Mouse (Mus musculus): ENCODE results near the gene Adcy10.

The Adcy10 gene

DNA sequence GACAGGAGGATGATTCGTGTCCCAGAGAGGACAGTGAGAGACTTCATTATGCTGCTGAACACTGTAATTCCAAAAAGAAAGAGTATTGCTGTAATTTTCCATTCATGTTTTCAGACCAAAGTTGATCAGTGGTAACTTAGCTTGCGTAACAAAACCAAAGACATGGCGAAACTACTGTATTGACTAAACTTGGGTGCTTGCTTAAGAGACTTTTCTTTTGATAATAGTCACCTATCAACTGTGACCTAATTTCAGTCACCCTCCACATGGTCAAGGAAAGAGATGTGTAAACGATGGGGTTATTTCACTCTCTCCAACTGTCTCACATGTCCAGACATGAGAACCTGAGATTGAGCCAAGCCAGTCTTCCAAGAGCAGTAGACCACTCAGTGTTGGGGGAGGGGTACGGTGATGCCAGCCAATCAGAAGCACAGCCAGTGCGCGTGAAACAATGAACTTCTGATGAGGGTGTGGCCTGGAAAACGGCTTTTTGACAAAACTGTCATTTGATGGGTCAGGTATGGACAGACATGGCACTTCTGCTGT is at the start of gene Adcy10:
TSS of gene Adcy10 (plus strand) at position 496 of the 546 bp plus-strand sequence.
- DNase-seq (ENCODE audit: low spot score in 2 of 2): no peak

- DNase-seq (ENCODE audit: low spot score in 2 of 2): no peak
These were observed 46.5 kb upstream of the Adcy10 start for GRCm38 (mm10) chr1:165438289-165439021.

- DNase-seq (ENCODE audit: low spot score in 2 of 2): no peak
These were observed 44.2 kb upstream of the Adcy10 start for GRCm38 (mm10) chr1:165440788-165441187.

- no peak for DNase-seq (ENCODE audit: low spot score in 2 of 2)
These were observed 43.8 kb upstream of the Adcy10 start for GRCm38 (mm10) chr1:165441201-165441600.

DNA sequence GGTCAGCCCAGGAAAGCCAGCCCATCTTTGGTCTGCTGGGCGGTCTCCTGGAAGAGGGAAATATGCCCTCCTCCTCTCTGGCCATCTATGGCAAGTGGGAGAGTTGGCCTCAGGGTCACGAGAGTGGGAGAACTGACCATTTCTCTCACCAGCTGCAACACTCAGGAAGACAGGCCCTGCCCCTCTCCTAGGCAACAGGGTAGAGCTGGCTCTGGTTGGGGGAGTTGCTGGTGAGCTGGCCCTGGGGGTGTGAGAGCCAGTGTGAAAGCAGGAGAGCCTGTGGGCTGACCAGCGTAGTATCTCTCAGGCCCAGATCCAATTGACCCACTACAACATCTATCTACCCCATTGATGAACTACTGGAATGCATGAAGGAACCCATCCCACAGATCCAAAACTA is 43.3 kb upstream of the Adcy10 start:
- DNase-seq (ENCODE audit: low spot score in 2 of 2): no peak

GRCm38 (mm10) chr1:165459041-165459502 is 25.9 kb upstream of the Adcy10 start:
- DNase-seq (ENCODE audit: low spot score in 2 of 2): no peak

GRCm38 (mm10) chr1:165459503-165460181 is 25.3 kb upstream of the Adcy10 start:
- peak; percentile 35 to 52 for DNase-seq (ENCODE audit: low spot score in 2 of 2)

GRCm38 (mm10) chr1:165460360-165460800 is 24.6 kb upstream of the Adcy10 start, which contains the start of the genes Dcaf6 and Mpc2:
TSS of gene Dcaf6 (minus strand) at chr1:165460475.
TSS of gene Mpc2 (plus strand) at chr1:165460637.
- DNase-seq (ENCODE audit: low spot score in 2 of 2): peak; percentile 100

DNA sequence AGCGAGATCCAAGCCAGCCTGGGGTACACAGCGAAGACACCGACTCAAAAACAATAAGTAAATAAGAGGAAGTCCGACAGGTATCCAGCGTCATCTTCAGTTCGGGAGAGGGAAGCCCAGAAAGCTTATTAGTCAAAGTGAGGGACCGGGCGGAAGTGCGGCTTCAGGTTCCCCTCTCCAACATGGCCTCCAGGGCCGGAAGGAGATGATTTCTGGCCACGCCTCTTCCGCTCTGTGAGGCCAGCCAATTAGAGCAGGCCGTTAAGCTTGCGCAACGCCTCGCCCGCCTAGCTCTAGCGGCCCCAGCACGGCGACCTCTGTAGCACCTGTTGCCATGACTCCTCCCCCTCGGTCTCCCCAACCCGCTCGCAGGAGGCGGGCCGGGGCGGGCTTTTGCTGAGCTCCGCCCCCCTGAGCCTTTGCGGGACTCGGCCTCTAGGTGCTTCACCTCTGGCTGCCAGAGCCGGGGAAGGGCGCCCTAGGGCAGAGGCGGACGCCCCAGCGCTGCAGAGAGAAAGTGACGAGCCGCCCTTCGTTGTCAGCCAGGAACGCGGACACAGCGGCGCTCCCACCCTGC is 24.1 kb upstream of the Adcy10 start:
- peak; percentile 98 to 99 for DNase-seq (ENCODE audit: low spot score in 2 of 2)

DNA sequence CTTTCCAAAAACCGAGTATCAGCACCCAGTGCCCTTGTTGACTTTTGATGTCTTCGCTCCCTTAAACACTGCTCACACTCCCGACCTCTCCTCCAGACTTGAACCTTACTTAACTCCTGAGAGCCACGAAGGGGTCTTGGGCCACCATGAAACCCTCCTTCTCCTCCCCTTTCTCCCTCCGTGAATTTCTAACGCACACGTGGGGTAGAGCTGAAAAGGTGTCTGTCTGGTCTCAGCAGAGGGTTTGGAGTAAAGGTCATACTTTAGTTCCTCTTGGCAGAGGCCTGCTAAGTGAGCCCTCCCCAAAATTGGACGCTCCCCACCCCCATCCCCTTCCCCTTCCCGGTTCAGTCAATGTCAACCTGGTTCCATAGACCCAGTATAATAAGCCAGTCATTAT is 23.3 kb upstream of the Adcy10 start:
- DNase-seq (ENCODE audit: low spot score in 2 of 2): no peak

DNA sequence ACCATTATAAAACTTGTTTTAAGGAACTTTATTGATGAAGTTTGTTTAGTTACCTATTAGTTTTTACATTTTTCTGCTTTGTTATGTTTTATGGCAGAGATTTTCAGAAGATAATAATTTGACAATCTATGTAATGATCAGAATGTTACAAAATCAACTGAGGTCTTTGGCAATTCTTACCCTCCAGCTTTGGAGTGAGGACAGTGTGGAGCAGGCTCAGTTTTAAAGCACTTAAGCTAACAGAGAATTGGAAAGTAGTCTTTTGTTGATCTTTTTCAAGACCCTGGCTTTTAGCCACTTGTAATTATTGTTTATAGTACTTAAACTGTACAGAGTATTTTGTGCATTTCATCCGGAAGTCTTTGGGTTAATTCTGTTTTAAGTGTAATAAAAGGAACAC is 22.1 kb upstream of the Adcy10 start:
- no peak for DNase-seq (ENCODE audit: low spot score in 2 of 2)

GRCm38 (mm10) chr1:165464574-165464973 is 20.4 kb upstream of the Adcy10 start:
- no peak for DNase-seq (ENCODE audit: low spot score in 2 of 2)

DNA sequence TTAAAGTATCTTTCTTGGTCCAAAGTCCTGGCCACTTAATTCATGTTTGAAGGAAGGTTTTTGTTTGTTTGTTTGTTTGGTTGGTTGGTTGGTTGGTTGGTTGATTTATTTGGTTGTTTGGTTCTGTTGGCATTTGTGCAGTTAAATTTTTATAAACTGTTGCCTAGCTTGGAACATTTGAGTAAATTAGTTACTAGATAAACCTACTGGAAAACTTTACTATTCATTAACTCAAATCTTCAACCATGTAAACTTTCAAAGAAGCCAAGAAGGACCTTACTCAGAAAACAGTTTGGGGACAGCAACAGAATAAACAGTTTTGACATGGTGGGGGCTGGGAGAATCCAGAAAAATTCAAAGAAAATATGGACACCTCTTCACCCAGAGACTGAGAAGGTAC is 16.0 kb upstream of the Adcy10 start:
- no peak for DNase-seq (ENCODE audit: low spot score in 2 of 2)

GRCm38 (mm10) chr1:165469717-165470116 is 15.3 kb upstream of the Adcy10 start:
- DNase-seq (ENCODE audit: low spot score in 2 of 2): no peak

- DNase-seq (ENCODE audit: low spot score in 2 of 2): no peak
These were observed 13.5 kb upstream of the Adcy10 start for GRCm38 (mm10) chr1:165471490-165471889.

DNA sequence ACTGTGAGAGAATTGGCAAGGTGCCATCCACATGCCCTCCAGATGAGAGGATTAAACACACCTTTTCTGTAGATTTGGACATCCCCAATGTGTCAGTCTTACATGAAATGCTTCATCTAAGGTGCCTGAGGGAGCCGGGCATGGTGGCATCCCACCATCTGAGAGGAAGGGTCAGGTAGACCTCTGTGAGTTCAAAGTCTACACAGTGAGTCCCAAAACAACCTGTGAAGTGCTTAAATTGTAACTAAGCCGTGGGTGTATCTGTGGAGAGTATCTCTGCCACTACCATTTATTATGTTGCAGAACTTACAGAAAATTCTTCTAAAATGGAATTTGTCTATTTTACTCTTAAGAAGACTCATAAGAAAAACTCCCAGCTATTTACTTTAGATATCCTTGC is 1.1 kb downstream of the Adcy10 start:
- DNase-seq (ENCODE audit: low spot score in 2 of 2): no peak

DNA sequence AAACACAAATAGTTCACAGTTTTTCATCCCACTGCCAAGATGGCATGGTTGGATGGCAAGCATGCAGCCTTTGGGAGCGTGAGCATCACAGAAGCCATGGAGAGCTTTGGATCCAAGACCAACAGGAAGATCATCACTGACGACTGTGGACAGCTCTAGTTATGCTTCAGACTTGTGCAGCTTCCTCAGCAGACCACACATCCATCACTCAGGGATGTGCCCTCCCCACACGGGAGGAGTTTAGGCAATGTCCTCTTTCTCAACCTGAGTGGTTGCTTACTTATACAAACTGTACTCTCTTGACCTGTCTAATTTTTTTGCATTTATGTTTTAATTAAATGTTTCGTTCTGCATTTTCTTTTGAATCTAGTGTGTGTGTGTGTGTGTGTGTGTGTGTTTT is 4.2 kb downstream of the Adcy10 start:
- no peak for DNase-seq (ENCODE audit: low spot score in 2 of 2)

GRCm38 (mm10) chr1:165498856-165499255 is 13.9 kb downstream of the Adcy10 start:
- no peak for DNase-seq (ENCODE audit: low spot score in 2 of 2)

DNA sequence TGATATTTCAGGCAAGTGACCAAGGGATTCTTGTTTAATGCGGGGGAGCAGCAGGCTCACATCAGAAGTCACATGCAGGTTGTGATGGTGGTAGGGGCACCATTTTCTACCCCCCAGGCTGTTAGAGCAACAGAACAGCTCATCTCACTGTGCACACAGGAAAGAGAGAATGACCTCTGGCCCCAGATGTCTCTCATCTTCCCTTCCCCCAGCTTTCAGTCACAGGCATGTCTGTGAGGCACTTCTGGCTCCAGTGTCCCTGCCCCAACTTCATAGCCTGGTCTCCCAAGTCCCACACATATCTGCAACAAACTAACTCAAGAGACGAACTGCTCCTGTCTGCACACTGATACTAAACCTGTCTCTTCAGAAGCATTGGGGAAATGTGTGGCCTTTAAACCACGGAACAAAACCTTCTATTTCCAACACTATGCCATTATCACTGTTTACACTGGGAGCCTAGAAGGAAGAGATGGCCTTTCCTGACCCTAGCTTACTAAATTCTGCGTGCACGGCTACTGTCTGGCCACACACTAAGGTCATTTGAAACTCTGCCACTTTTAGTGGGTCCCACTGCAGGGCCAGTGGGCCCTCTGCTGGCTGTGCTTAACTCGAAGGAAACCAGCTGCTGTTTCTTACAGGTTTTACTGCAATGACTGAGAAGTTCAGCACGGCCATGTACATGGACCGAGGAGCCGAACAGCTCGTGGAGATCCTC is 18.5 kb downstream of the Adcy10 start:
- peak; percentile 17 to 47 for DNase-seq (ENCODE audit: low spot score in 2 of 2)

DNA sequence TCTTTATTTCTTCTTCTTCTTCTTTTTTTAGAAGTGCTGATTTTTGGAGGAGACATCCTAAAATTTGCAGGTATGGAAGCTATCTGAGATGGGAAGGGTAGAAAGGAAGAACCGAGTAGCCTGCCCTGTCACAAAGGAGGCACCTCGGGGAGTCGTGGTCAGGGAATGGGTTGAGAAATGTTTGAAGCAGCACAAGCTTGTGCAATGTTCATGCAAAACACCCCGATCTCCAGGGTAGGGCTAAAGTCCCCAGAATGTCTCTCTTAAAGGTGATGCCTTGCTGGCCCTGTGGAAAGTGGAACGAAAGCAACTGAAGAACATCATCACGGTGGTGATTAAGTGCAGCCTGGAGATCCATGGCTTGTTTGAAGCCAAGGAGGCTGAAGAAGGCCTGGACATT is 21.3 kb downstream of the Adcy10 start:
- no peak for DNase-seq (ENCODE audit: low spot score in 2 of 2)

- DNase-seq (ENCODE audit: low spot score in 2 of 2): peak in 1 of 2 experiments; percentile 44
These were observed 25.2 kb downstream of the Adcy10 start for GRCm38 (mm10) chr1:165510161-165510560.

DNA sequence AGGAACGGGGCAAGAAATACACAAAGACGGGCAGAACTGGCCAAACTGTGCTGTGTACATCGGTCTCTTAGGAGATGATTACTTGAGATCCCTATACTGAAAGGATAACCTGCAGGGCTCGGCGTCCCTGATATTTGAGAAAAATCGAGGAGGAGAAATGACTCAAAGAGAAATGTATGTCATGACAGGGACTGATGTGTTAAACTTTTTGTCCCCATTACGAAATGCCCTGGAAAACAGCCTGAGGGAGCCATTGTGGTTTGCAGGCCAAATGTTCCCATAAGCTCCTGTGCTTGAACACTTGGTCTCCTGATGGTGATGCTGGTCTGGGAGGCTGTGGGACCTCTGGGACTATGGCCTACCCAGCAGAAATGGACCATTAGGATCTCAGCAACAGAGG is 35.7 kb downstream of the Adcy10 start:
- DNase-seq (ENCODE audit: low spot score in 2 of 2): no peak
